8 mouse cellular contexts compared by ENCODE assay signal in the genomic region with DNA sequence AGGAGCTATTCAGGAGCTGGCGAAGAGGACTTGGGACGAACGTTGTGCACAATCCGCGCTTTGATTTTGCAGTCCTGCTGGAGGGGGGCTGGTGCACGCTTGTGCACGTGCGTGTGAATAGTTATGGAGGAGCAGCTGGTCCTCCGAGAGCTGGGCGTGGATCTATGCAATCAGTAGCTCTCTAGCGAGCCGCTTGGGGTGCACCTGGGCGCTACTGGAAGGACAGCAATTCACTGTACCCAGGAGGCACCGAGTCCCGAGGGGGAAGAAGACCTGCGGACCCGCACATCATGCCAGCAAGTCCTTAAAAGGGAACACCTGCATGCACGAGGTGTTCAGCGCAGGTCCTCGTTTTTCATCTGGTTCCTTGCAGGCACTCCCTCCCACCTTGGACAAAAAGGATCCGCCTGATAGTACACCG. TPM values are rescaled to one million over a fixed set of nuclear protein-coding genes. Genes with fewer than 3 reads are reported as not detected.
DNase-seq lines count a peak whose midpoint lies in the region; ATAC-seq lines count a peak whose summit lies in the region.

No protein-coding gene starts in this region.

- H3K4me1 ChIP-seq in embryonic facial prominence, embryonic 11.5 days (ENCODE audit: control insufficient read depth, insufficient read depth, low read length), result peaks cover 2% of the 10 kb centered on the region; the same call in 1 of the 2 replicates
- 0 out of 2 replicates have a peak, but pooled peaks cover 2% of the 10 kb centered on the region for H3K4me1 ChIP-seq in hindbrain, embryonic 11.5 days (replicated peaks; ENCODE audit: control insufficient read depth, insufficient read depth, low read length)

- H3K4me2 ChIP-seq in embryonic facial prominence, embryonic 11.5 days (ENCODE audit: low read depth, low read length), result peak overlapping the region; percentile 80
- peak overlapping the region; percentile 98 for H3K4me2 ChIP-seq in hindbrain, embryonic 11.5 days (replicated peaks; ENCODE audit: low read depth, low read length)

- peak overlapping the region; percentile 25 for H3K9ac ChIP-seq in embryonic facial prominence, embryonic 11.5 days (replicated peaks; ENCODE audit: low read length)
- H3K9ac ChIP-seq in hindbrain, embryonic 11.5 days (ENCODE audit: low read depth, low read length), result peak overlapping the region; percentile 55

- ATAC-seq in embryonic facial prominence, embryonic 11.5 days (replicated peaks; ENCODE audit: insufficient number of reproducible peaks, low FRiP score, low TSS enrichment, low read depth), result 0 out of 2 replicates have a peak, but pooled peaks have one; percentile 15
- ATAC-seq in hindbrain, embryonic 11.5 days (ENCODE audit: low FRiP score), result peak; percentile 36; the same call in 1 of the 2 replicates

- no peaks in the 10 kb centered on the region for H3K27me3 ChIP-seq in embryonic facial prominence, embryonic 11.5 days (ENCODE audit: control insufficient read depth, insufficient read depth, low read length)
- peaks cover 2% of the 10 kb centered on the region; the same call in 1 of the 2 replicates for H3K27me3 ChIP-seq in hindbrain, embryonic 11.5 days (ENCODE audit: control insufficient read depth, insufficient read depth, low read length)

- DNase-seq in 3134 (ENCODE audit: extremely low read depth, insufficient read length, low spot score), result peak; percentile 50
- DNase-seq in NIH3T3 (ENCODE audit: low read depth), result peak; percentile 42
- peak; percentile 66 for DNase-seq in embryonic facial prominence, embryonic 11.5 days (ENCODE audit: low spot score)
- DNase-seq in hindbrain, embryonic 11.5 days (ENCODE audit: low spot score), result peak; percentile 73
- DNase-seq in layer of hippocampus, postnatal 10 days (ENCODE audit: low spot score in 2 of 2), result peak; percentile 35 to 57
- peak; percentile 29 to 44 for DNase-seq in lung, postnatal 4 days
- DNase-seq in right cerebral cortex, adult 2 months (ENCODE audit: low spot score in 2 of 2), result peak; percentile 29 to 44
- no peak for DNase-seq in gastrocnemius, postnatal 10 days

- H3K27ac ChIP-seq in embryonic facial prominence, embryonic 11.5 days (replicated peaks; ENCODE audit: low read depth, low read length), result no peak overlapping the region
- H3K27ac ChIP-seq in hindbrain, embryonic 11.5 days (ENCODE audit: low read depth, low read length), result no peak overlapping the region

- 0% methylated on average over 22 of the region's 22 CpGs for WGBS in embryonic facial prominence, embryonic 11.5 days
- WGBS in hindbrain, embryonic 11.5 days, result 2% methylated on average over 22 of the region's 22 CpGs

- H3K4me3 ChIP-seq in embryonic facial prominence, embryonic 11.5 days (ENCODE audit: low read depth, low read length), result peak overlapping the region; percentile 37
- peak overlapping the region; percentile 71 for H3K4me3 ChIP-seq in hindbrain, embryonic 11.5 days (ENCODE audit: low read depth, low read length)

- no peaks in the 10 kb centered on the region for H3K9me3 ChIP-seq in embryonic facial prominence, embryonic 11.5 days (replicated peaks; ENCODE audit: control insufficient read depth, low read length)
- H3K9me3 ChIP-seq in hindbrain, embryonic 11.5 days (ENCODE audit: control insufficient read depth, low read length), result no peaks in the 10 kb centered on the region

- H3K36me3 ChIP-seq in embryonic facial prominence, embryonic 11.5 days (replicated peaks; ENCODE audit: control insufficient read depth, insufficient read depth, low read depth, low read length), result no peaks in the 10 kb centered on the region
- no peaks in the 10 kb centered on the region for H3K36me3 ChIP-seq in hindbrain, embryonic 11.5 days (ENCODE audit: control insufficient read depth, insufficient read depth, low read length)

RNA-seq across cellular contexts. Expression of gene Abtb2, which starts 0.9 kb away (rescaled TPM):
- 9.7 and 10.2 TPM in 2 replicates for polyA plus RNA-seq in embryonic facial prominence, embryonic 11.5 days (2014; fragmentation: Nextera tagmentation; extraction: Ambion mirVana)
- polyA plus RNA-seq in hindbrain, embryonic 11.5 days (2014; fragmentation: Nextera tagmentation; extraction: Ambion mirVana), result 13.9 and 14.6 TPM in 2 replicates
- 10 to 100 TPM; 13.8 to 14.4 TPM for total RNA-seq in layer of hippocampus, postnatal 10 days (2021)
- 10 to 100 TPM; 11.0 to 13.6 TPM for total RNA-seq in gastrocnemius, postnatal 10 days (2021)
